Mouse (Mus musculus): ENCODE data around the gene Grtp1. TPM values are rescaled to one million over a fixed set of nuclear protein-coding genes. Genes with fewer than 3 reads are reported as not detected.

The Grtp1 gene
- polyA plus RNA-seq, 1 experiment from 2014 or later, result 15.0 TPM

GRCm38 (mm10) chr8:13224426-13224825 is 24.0 kb upstream of the Grtp1 start:
- Histone ChIP-seq H3K27me3 (no peaks in the 10 kb centered on the region), H3K4me3 (replicated peaks) (no peak overlapping the region), H3K27ac (no peak overlapping the region), H3K9me3 (no peaks in the 10 kb centered on the region), H3K4me2 (replicated peaks) (no peak overlapping the region), H3K4me1 (replicated peaks) (peaks cover 12% of the 10 kb centered on the region), H3K36me3 (no peaks in the 10 kb centered on the region), H3K9ac (replicated peaks) (no peak overlapping the region)
- no peak for ATAC-seq
- WGBS, result 90% methylated on average over 9 of the region's 9 CpGs

- H3K36me3 ChIP-seq, result no peaks in the 10 kb centered on the region
- H3K9ac ChIP-seq (replicated peaks), result no peak overlapping the region
- H3K27ac ChIP-seq, result no peak overlapping the region
- peaks cover 4% of the 10 kb centered on the region for H3K4me1 ChIP-seq (replicated peaks)
- H3K4me3 ChIP-seq (replicated peaks), result no peak overlapping the region
- no peak for ATAC-seq
- no peak overlapping the region for H3K4me2 ChIP-seq (replicated peaks)
- no peaks in the 10 kb centered on the region for H3K27me3 ChIP-seq
- no peaks in the 10 kb centered on the region for H3K9me3 ChIP-seq
- WGBS, result 76% methylated on average over 4 of the region's 4 CpGs
Measured at GRCm38 (mm10) chr8:13218441-13218840, 18.0 kb upstream of the Grtp1 start.

GRCm38 (mm10) chr8:13217986-13218385 is 17.6 kb upstream of the Grtp1 start:
- H3K4me1 ChIP-seq (replicated peaks), result peaks cover 8% of the 10 kb centered on the region

DNA sequence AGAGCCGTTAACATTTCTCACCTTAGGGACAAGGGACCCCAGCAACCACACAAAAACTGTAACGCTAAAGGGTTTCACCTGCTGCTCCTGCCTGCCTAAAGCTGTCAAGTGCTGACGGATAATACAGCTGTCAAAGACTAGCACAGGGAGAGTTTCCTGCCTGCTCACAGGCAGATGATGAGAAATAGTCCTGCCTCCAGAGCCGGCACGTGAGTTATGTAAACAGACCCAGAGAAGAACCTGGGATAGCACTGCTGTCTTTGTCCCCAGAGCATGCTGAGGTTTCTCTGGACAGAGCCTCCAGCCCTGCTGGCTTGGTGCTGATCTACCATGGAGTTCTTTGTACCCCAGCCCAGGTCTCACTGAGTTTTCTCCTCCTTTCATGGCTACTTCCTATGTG is 16.7 kb upstream of the Grtp1 start:
- no peaks in the 10 kb centered on the region for H3K27me3 ChIP-seq
- ATAC-seq, result no peak
- H3K4me2 ChIP-seq (replicated peaks), result no peak overlapping the region
- no peak overlapping the region for H3K9ac ChIP-seq (replicated peaks)
- peaks cover 9% of the 10 kb centered on the region for H3K4me1 ChIP-seq (replicated peaks)
- no peak overlapping the region for H3K4me3 ChIP-seq (replicated peaks)
- WGBS, result 68% methylated on average over 5 of the region's 5 CpGs
- no peaks in the 10 kb centered on the region for H3K36me3 ChIP-seq
- H3K9me3 ChIP-seq, result no peaks in the 10 kb centered on the region
- no peak overlapping the region for H3K27ac ChIP-seq

More at GRCm38 (mm10) chr8:13217986-13218385, 17.6 kb upstream of the Grtp1 start:
- no peaks in the 10 kb centered on the region for H3K36me3 ChIP-seq
- H3K27ac ChIP-seq, result no peak overlapping the region
- no peaks in the 10 kb centered on the region for H3K9me3 ChIP-seq
- H3K4me3 ChIP-seq (replicated peaks), result no peak overlapping the region
- H3K4me2 ChIP-seq (replicated peaks), result no peak overlapping the region
- no peak overlapping the region for H3K9ac ChIP-seq (replicated peaks)
- ATAC-seq, result no peak
- H3K27me3 ChIP-seq, result no peaks in the 10 kb centered on the region

GRCm38 (mm10) chr8:13216386-13216785 is 16.0 kb upstream of the Grtp1 start:
- WGBS, result 72% methylated on average over 8 of the region's 8 CpGs
- no peaks in the 10 kb centered on the region for H3K36me3 ChIP-seq
- H3K27me3 ChIP-seq, result no peaks in the 10 kb centered on the region
- no peak for ATAC-seq
- peaks cover 9% of the 10 kb centered on the region for H3K4me1 ChIP-seq (replicated peaks)
- no peak overlapping the region for H3K4me3 ChIP-seq (replicated peaks)
- H3K9ac ChIP-seq (replicated peaks), result no peak overlapping the region
- H3K9me3 ChIP-seq, result no peaks in the 10 kb centered on the region
- H3K4me2 ChIP-seq (replicated peaks), result no peak overlapping the region
- no peak overlapping the region for H3K27ac ChIP-seq

GRCm38 (mm10) chr8:13213479-13214268 is 13.3 kb upstream of the Grtp1 start:
- Histone ChIP-seq H3K27ac (no peak overlapping the region), H3K4me3 (replicated peaks) (no peak overlapping the region), H3K9me3 (no peaks in the 10 kb centered on the region), H3K9ac (replicated peaks) (no peak overlapping the region), H3K4me2 (replicated peaks) (peak overlapping the region; percentile 41; the same call in 1 of the 2 replicates), H3K27me3 (no peaks in the 10 kb centered on the region), H3K4me1 (replicated peaks) (peaks cover 9% of the 10 kb centered on the region), H3K36me3 (no peaks in the 10 kb centered on the region)
- peak; percentile 84 for ATAC-seq
- WGBS, result 29% methylated on average over 10 of the region's 10 CpGs

DNA sequence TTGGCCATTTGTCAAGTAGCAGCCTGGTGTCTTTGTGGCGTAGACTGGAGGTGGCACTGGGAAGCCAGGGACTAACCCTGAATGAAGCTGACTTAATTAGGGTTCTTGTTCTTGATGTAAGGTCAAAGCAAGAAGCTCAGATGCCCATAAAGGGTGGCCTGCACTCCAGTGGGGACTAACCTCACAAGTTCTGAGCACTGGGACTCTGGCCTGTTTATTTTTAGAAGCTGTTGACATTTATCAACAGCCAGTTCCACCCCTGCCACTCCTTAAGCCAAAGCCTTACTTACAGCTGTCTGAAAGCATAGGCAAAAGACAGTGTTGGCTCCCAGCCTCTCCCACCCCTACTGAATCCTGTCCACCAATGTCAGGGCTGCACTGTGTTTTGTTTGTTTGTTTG is 9.3 kb upstream of the Grtp1 start:
- Histone ChIP-seq H3K4me3 (replicated peaks) (no peak overlapping the region), H3K4me1 (replicated peaks) (peaks cover 9% of the 10 kb centered on the region), H3K27ac (no peak overlapping the region), H3K9ac (replicated peaks) (no peak overlapping the region), H3K4me2 (replicated peaks) (no peak overlapping the region), H3K9me3 (no peaks in the 10 kb centered on the region), H3K36me3 (no peaks in the 10 kb centered on the region), H3K27me3 (no peaks in the 10 kb centered on the region)
- ATAC-seq, result no peak
- 62% methylated on average over 1 of the region's 1 CpGs for WGBS

- H3K4me2 ChIP-seq (replicated peaks), result no peak overlapping the region
- H3K9me3 ChIP-seq, result no peaks in the 10 kb centered on the region
- H3K36me3 ChIP-seq, result no peaks in the 10 kb centered on the region
- WGBS, result 59% methylated on average over 6 of the region's 6 CpGs
- no peak overlapping the region for H3K27ac ChIP-seq
- no peaks in the 10 kb centered on the region for H3K27me3 ChIP-seq
- H3K9ac ChIP-seq (replicated peaks), result no peak overlapping the region
- H3K4me1 ChIP-seq (replicated peaks), result peaks cover 8% of the 10 kb centered on the region
- no peak overlapping the region for H3K4me3 ChIP-seq (replicated peaks)
- ATAC-seq, result no peak
Measured at GRCm38 (mm10) chr8:13208627-13209355, 8.4 kb upstream of the Grtp1 start.

DNA sequence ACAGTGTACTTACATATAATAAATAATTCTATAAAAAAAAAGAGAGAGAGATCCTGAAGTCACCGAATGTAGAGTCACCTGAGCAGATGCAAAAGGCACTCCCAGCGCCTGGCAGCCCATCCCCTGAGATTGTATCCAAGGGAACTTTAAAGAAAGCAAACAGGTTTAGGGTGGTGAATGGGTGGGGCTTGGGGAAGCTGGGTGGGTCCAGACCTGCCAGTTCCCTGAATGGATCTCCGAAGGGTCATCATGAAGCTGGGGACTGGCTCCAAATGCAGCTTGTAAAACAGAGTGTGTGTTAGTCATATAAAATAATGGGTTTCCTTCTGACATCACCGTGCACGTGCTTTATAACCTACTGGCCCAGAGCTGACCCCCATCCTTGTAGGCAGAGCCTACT is 5.9 kb upstream of the Grtp1 start:
- no peaks in the 10 kb centered on the region for H3K4me1 ChIP-seq (replicated peaks)
- H3K9ac ChIP-seq (replicated peaks), result no peak overlapping the region
- H3K9me3 ChIP-seq, result no peaks in the 10 kb centered on the region
- no peak for ATAC-seq
- H3K27me3 ChIP-seq, result peaks cover 21% of the 10 kb centered on the region
- H3K4me3 ChIP-seq (replicated peaks), result no peak overlapping the region
- no peak overlapping the region for H3K27ac ChIP-seq
- WGBS, result 53% methylated on average over 5 of the region's 5 CpGs
- H3K4me2 ChIP-seq (replicated peaks), result no peak overlapping the region
- H3K36me3 ChIP-seq, result no peaks in the 10 kb centered on the region

DNA sequence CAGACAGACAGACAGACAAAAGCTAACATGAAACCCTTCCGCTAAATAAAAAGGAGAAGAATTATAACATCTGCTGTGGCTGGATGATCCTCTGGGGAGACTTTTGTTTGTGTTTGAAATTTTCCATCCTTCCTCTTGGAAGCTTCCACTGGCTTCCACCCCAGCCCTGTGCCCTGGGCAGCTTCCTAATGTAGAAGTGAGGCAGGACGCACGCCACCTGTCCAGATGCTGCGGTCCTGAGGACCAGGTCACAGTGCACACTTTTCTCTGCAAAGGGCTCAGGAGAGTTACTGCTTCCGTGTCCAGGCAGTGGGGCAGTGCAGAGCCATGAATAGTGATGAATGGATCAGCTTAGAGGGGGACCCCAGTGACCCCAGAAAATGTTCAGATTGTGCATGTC is 4.9 kb upstream of the Grtp1 start:
- Histone ChIP-seq H3K9me3 (no peaks in the 10 kb centered on the region), H3K9ac (replicated peaks) (no peak overlapping the region), H3K4me2 (replicated peaks) (no peak overlapping the region), H3K4me1 (replicated peaks) (peaks cover 8% of the 10 kb centered on the region), H3K27me3 (peaks cover 28% of the 10 kb centered on the region), H3K4me3 (replicated peaks) (no peak overlapping the region), H3K27ac (no peak overlapping the region), H3K36me3 (no peaks in the 10 kb centered on the region)
- WGBS, result 83% methylated on average over 5 of the region's 5 CpGs
- ATAC-seq, result no peak

- Histone ChIP-seq H3K27ac (no peak overlapping the region), H3K27me3 (peaks cover 30% of the 10 kb centered on the region), H3K9me3 (no peaks in the 10 kb centered on the region), H3K4me1 (replicated peaks) (peaks cover 15% of the 10 kb centered on the region), H3K9ac (replicated peaks) (no peak overlapping the region), H3K36me3 (no peaks in the 10 kb centered on the region), H3K4me3 (replicated peaks) (no peak overlapping the region), H3K4me2 (replicated peaks) (no peak overlapping the region)
- WGBS, result 73% methylated on average over 12 of the region's 12 CpGs
- ATAC-seq, result no peak
Measured at GRCm38 (mm10) chr8:13204371-13205140, 4.1 kb upstream of the Grtp1 start.

DNA sequence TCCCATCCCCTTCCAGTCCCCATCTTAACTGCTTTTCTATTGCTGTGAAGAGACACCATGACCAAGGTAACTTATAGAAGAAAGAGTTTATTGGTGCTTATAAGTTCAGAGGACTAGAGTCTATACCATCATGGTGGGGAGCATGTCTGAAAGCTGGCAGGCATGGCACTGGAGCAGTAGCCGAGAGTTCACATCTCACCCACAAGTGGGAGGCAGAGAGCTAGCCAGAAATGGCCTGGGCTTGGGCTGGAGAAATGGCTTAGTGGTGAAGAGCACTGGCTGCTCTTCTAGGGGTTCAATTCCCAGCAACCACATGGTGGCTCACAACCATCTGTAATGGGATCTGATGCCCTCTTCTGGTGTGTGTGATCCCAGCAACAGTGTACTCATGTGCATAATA is 3.1 kb upstream of the Grtp1 start:
- H3K4me2 ChIP-seq (replicated peaks), result no peak overlapping the region
- no peak for ATAC-seq
- 74% methylated on average over 1 of the region's 1 CpGs for WGBS
- no peak overlapping the region for H3K9ac ChIP-seq (replicated peaks)
- no peaks in the 10 kb centered on the region for H3K36me3 ChIP-seq
- no peak overlapping the region for H3K27ac ChIP-seq
- peaks cover 17% of the 10 kb centered on the region for H3K4me1 ChIP-seq (replicated peaks)
- no peaks in the 10 kb centered on the region for H3K9me3 ChIP-seq
- H3K4me3 ChIP-seq (replicated peaks), result no peak overlapping the region
- peaks cover 33% of the 10 kb centered on the region for H3K27me3 ChIP-seq

Measured in midbrain, embryonic 13.5 days (tissue).